Mouse (Mus musculus) MN1 (cell line): ENCODE data around the gene Naa35.
A peak's percentile ranks its signal among the peaks of the same experiment; 100 is the strongest.
"Not testable (repeated sequence)": the region's sequence is repeated elsewhere in the genome, so short reads cannot be mapped to it uniquely, and the experiment has no call there.

Experiments used
- DNase-seq: peaks from one replicate; pipeline ENCODE4 v3.0.0-alpha.2; 2016; ENCODE audit warnings: low spot score

The Naa35 gene

GRCm38 (mm10) chr13:59580954-59581353 is 4.1 kb upstream of the Naa35 start:
- DNase-seq: no peak

GRCm38 (mm10) chr13:59584481-59584880 is 578 bp upstream of the Naa35 start:
- peak; percentile 50 for DNase-seq

DNA sequence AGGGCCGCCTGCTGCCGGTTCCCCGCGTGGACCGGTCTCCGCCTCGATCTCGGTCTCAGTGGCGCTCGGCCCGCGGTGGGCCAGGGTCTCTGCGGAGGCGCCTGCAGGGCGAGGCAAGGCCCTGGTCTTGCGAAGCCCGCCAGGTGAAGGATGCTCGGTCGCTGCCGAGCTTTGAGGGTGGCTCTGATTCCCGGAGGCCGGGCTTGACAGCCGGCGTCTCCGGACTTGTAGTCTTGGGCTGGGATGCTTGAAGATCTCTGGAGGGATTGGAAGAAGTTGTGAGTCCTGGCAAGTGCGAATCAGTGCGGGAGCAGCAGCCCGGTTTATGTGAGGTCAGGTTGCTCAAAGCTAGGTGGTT is 568 bp downstream of the Naa35 start:
- DNase-seq: peak; percentile 47

GRCm38 (mm10) chr13:59587201-59587600 is 2.1 kb downstream of the Naa35 start:
- DNase-seq: no peak

DNA sequence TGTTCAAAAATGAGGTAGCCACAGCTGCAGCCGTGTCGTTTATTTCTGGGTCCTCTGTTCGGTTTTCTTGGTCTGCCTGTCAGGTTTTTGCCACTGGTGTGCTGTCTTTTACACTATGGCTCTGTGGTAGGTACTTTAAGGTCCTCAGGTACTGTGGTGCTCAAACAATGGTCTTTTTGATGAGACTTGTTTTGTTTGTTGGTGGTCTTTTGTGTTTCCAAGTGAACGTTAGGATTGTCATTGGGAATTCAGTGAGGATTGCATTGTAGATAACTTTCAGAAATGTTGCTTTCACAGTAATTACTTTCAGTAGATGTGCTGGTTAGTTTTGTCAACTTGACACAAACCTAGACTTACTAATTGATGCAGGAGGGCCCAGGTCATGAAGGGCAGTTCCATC is 4.6 kb downstream of the Naa35 start:
- no peak for DNase-seq

- DNase-seq: no peak
These were observed 5.6 kb downstream of the Naa35 start for GRCm38 (mm10) chr13:59590691-59591090.

DNA sequence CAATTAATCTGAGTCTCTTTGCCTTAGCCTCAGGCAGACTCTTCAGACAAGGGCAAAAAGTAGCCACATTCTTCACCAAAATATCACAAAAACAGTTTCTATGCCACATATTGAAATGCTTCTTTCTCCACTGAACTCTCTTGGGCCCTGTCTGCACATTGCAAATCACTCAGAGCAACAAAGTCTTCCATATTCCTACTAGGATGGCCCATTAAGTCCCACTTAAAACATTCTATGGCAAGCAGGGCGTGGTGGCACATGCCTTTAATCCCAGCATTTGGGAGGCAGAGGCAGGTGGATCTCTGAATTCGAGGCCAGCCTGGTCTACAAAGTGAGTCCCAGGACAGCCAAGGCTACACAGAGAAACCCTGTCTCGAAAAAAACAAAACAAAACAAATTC is 7.0 kb downstream of the Naa35 start:
- DNase-seq: not testable (repeated sequence)

- no peak for DNase-seq
These were observed 7.6 kb downstream of the Naa35 start for GRCm38 (mm10) chr13:59592630-59593029.

- no peak for DNase-seq
These were observed 18.0 kb downstream of the Naa35 start for GRCm38 (mm10) chr13:59603096-59603495.

DNA sequence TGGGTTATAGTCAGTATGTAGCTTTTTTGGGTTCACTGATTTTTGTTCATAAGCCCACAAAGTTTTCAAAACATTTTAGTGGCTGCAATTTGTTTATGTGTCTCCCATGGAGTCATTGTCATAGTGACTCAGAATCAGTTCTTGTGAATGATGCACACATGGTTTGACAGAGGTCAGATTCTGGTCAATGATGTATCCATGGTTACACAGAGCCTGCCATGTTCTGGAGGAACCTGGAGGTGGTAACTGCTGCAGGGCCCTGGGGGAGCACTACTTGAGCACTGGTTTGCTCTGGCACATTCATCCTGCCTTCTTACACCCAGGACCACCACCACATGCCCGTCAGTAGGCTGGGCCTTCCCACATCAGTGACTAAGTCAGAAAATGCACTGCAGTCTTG is 19.5 kb downstream of the Naa35 start:
- DNase-seq: no peak

GRCm38 (mm10) chr13:59605221-59605922 is 20.3 kb downstream of the Naa35 start:
- no peak for DNase-seq

GRCm38 (mm10) chr13:59609885-59610284 is 24.8 kb downstream of the Naa35 start:
- no peak for DNase-seq

DNA sequence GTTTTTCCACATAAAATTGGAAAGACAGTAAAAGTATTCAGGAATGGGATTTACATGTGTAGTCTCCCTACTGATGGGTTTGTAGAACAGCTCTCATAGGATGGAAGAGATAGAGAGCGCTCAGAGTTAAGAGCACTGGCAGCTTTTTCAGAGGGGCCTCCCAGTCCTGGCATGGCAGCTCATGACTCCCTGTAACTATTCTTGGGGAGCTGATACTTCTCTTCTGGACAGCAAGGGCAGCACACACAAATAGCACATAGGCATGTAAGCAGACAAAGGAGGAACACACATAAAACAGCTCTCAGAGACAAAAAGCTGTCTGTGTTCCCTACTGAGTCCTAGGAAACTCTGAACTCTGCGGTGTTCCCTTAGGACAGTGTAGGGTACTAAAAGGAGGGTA is 25.4 kb downstream of the Naa35 start:
- no peak for DNase-seq

- DNase-seq: no peak
These were observed 28.8 kb downstream of the Naa35 start for GRCm38 (mm10) chr13:59613868-59614267.

- no peak for DNase-seq
These were observed 30.1 kb downstream of the Naa35 start for GRCm38 (mm10) chr13:59615152-59615551.

GRCm38 (mm10) chr13:59615554-59615953 is 30.5 kb downstream of the Naa35 start:
- no peak for DNase-seq

GRCm38 (mm10) chr13:59618463-59618862 is 33.4 kb downstream of the Naa35 start:
- no peak for DNase-seq

- no peak for DNase-seq
These were observed 36.8 kb downstream of the Naa35 start for GRCm38 (mm10) chr13:59621643-59622489.

GRCm38 (mm10) chr13:59624389-59624788 is 39.3 kb downstream of the Naa35 start:
- DNase-seq: no peak

- DNase-seq: no peak
These were observed 39.8 kb downstream of the Naa35 start for GRCm38 (mm10) chr13:59624903-59625302.

DNA sequence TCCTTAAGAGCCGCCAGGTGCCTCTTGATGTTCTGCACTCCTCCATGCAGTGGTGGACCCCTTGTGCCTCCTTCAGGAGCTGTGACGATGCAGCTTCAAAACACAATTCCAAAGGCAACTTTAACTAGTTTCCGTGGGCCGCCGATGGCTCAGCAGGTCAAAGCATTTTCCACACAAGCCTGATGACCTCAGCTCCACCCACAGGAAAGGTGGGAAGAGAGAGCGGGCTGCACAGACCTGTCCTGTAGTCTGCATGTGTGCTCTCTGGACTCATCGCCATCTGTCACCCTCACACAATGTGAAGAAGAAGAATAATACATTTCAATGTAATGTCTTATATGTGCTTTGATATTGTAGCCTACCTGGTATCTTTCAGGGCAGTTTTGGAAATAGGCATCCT is 41.7 kb downstream of the Naa35 start:
- DNase-seq: no peak

GRCm38 (mm10) chr13:59634637-59635036 is 49.6 kb downstream of the Naa35 start:
- no peak for DNase-seq

DNA sequence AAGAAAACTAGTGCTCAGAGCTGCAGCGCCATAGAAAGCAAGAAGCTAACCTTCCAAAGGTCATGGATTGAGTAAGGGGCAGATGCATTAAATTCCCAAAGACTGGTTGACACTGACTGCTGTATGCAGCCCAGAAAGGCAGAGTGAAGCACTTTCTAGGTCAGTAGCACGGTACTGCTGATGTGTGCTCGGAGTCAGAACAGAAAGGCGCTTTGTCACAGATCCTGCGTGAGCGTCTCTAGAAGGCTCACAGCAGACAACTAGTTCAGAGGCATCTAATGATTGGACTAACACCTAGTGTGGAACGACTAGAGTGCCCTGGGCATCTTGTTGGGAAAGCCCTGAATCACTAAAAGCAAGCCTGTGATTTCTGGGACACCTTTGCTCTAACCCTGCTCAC is 52.7 kb downstream of the Naa35 start:
- DNase-seq: no peak
